Mouse (Mus musculus) urinary bladder, postnatal 10 days (tissue): ENCODE data around the gene Siglec1.

Source experiments
- DNase-seq: peaks from one replicate; pipeline ENCODE4 v3.0.0; 2022; ENCODE audit warnings: low spot score

Siglec1 gene

GRCm38 (mm10) chr2:131097087-131097486, 10.5 kb upstream of the Siglec1 start:
- DNase-seq: no peak

DNA sequence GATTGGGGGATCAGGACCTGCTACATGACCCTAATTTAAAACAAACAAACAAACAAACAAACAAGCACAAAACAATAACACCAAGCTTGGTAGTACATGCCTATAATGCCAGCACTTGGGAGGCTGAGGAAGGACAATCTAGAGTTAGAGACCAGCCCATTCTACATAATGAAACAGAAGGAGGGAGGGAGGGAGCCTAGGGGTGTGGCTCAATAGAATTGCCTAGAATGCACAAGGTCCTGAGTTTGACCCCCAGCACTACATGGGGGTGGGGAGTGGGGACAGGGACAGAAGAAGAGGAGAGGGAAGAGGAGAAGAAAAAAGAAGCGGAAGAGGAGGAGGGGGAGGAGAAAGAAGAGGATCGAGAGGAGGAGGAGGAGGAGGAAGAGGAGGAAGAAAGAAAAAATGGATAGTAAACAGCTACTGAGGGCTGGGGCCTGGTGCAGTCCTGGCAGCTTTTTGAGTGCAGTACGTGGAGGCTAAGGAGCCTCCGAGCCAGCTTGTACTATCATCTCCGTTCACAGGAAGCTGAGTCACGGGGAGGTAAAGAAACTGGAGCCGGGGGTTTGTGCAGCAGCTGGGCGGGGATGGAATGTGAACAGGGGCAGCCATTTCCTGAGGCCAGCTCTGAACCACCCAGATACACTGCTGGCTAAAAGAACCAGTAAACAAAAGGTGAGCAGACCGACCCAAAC, 9.7 kb upstream of the Siglec1 start:
- no peak for DNase-seq

DNA sequence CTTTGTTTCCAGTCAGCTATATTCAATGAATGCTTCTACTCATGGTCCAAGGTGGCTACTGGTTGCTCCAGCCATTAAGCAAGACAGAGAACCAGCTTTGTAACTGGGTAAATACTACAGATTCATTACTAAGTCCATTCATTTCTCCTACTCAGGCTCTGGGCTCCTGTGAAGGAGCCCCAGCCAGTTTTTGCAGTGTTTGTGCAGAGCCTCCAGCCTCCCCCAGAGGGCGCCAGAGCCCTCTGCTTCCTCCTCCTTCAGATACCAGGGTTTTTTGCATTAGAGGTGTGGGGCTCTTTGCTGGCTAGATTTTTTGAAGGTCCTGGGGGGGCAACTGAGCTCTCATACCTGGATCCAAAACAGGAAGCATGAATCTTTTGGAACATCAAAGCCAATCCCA, 8.3 kb upstream of the Siglec1 start:
- no peak for DNase-seq

DNA sequence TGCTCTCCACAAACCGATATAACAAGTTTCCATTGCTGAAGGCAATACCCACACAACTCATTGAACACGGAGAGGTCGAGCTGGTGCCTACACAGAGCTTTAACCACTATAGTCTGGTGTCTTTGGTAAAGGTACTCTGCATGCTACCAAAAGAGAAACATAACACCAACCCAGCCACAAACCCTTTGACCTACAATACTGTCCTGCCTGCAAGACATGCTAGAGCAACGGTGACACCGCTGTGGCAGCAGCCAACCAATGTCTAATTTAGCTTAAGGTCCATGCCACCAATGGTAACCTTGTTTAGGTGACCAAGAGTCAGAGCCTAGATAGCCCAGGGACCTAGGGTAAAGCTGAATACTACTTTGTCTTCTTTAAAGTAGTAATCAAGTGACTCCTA, 7.0 kb upstream of the Siglec1 start:
- no peak for DNase-seq

DNA sequence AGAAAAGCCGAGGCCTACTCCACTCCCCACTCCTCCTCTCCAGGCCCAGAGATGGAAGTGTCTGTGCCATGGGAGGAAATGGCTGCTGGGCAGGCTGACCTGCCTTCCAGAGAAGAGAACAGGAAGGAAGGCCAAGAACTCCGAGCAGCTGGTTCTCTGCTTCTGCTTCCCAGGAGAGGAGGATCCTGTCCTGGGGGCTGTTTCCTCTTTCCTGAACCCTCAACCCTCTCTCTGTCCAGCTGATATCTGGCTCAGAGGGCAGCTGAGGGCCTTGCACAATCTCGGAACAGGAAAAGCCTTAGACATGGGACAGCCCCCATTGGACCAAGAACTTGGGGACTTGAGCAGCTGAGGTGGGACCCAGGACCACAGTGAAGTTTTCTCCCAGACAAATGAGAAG, 4.3 kb upstream of the Siglec1 start:
- DNase-seq: no peak

DNA sequence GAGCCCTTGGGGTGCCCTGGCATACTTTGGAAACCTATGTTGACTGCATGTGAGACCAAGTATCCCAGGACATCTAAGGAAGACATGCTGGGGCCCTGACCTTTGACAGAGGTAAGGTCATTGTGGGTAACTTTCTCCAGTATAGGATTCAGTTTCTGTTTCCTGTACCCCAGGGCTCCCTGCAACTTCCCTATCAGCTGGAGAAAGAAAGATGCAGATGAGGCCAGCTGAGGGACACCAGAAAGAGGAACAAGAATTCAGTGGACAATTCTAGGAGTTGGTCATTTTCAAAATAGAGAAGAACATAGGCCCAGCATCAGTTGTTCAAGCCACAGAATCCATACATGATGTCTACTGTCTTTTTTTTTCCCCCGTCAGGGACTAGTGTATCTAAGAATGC, 3.1 kb upstream of the Siglec1 start:
- DNase-seq: no peak

DNA sequence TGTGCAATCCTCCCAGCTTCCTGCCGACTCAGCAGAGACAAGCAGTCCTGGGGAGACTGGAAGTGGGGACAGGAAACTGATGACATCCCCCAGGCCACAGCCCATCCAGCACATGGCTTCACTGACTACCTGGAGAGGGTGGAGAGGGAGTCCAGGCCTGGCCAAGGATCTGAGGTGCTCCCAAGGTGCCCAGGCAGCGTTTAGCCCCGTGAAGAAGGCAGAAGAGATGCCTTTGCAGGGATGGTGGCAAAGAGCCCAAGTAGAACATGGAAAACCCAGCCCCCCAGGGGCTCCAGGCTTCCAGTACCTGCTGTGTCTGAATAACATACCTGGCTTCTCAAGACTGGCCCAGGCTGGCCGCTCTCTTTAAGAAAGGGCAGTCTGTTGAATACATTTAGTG, 2.0 kb upstream of the Siglec1 start:
- no peak for DNase-seq

- no peak for DNase-seq
Measured at GRCm38 (mm10) chr2:131084206-131084605, 2.4 kb downstream of the Siglec1 start.

- no peak for DNase-seq
Measured at GRCm38 (mm10) chr2:131080507-131080906, 6.1 kb downstream of the Siglec1 start.

GRCm38 (mm10) chr2:131072536-131072935, 14.0 kb downstream of the Siglec1 start:
- DNase-seq: no peak

GRCm38 (mm10) chr2:131067481-131067880, 19.1 kb downstream of the Siglec1 start:
- DNase-seq: no peak

DNA sequence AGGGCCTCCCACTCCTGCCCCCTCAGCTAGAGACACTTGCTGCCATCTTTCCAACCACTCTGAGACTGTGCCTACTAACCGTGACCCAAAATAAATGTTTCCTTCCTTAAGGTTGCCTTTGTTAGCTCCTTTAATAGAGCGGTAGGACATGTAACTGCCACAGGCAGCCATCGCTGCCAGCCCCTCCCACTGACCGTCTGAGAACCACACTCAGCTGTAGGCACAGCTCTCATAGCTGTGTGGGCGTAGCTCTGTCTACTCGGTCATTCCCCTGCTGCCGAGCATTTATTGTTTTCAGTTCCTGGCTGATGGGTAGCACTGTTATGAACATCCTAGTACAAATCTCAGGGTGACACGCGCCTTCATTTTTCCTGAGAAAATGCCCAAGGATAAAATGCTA, 20.2 kb downstream of the Siglec1 start:
- DNase-seq: no peak

- no peak for DNase-seq
Measured at GRCm38 (mm10) chr2:131063404-131063864, 23.1 kb downstream of the Siglec1 start, which contains the start of gene Adam33. Gene Adam33 (minus strand): TSS chr2:131063814.

GRCm38 (mm10) chr2:131061607-131062006, 25.0 kb downstream of the Siglec1 start:
- no peak for DNase-seq

GRCm38 (mm10) chr2:131060784-131061183, 25.8 kb downstream of the Siglec1 start:
- no peak for DNase-seq

- DNase-seq: no peak
Measured at GRCm38 (mm10) chr2:131059781-131060540, 26.6 kb downstream of the Siglec1 start.

DNA sequence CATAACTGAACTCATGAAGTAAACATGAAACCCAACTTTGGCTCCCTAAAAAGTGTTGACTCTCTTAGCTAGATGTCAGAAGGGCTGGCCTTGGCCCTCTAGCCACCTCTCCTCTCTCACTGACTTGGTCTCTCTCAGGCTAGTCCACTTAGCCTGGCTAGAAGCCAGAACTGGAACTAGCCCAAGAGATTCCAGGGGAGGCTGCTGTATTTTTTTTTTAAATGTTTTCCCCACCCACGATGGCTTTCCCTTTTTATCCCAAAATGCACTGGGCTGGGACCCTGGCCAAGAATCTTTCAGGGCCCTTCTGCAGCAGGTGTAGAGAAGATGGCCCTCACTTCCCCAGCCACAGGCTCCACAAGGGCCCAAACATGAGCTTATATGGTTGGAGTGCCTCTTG, 27.2 kb downstream of the Siglec1 start:
- no peak for DNase-seq

DNA sequence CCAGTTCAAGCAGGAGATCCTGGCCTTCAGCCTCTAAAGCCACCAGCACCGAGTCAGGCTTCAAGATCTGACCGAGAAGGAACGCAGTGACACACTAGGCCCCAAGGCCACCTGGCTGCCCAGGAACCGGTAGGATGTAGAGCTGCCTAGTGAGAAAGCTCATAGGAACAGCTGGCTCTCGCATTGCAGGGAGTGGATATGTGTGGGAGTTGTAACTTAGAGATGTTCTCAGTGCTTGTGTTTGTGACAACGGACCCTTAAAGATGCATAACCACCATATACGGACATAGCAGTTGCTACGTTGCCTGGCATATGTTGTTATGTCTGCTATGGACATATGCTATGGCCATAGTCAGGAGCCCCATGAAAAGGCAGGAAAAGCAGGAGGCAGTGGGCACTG, 27.9 kb downstream of the Siglec1 start:
- no peak for DNase-seq

DNA sequence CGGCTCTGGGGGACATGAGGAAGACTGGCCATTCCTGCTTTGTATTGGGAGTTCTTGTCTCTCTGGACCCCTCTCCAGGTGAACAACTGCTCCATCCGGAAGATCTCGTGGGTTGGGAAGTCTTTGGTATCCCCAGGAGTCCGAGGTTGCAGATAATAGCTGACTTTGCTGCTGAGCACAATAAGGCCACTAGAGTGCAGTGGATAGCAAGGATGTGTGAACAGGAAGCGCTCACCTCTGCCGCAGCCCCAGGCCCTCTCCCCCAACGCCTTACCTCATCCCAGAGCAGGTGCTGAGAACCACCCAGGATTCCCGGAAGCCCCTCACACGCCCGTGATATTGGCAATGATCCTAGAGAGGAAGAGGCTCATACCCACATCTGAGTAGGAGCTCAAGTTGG, 30.4 kb downstream of the Siglec1 start:
- DNase-seq: no peak

DNA sequence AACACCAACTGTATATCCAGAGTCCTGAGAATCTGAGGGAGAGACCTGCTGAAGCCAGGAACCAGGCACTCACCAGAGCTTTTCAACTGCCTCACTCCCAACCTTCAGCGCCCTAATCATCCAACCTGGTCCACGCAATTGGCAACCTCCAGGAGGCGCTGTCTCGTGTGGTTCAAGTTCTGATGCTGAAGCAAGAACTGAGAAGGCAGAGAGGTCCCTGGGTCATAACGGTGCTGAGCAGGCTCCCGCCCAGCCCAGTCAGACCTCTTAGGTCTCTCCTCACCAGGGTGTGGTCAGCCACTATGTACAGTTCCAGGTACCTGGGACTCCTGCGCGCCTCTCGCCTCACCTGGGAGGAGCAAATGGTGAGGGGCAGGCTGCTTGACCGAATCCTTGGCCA, 30.9 kb downstream of the Siglec1 start:
- DNase-seq: no peak

GRCm38 (mm10) chr2:131054646-131055264, 31.8 kb downstream of the Siglec1 start:
- DNase-seq: no peak

- no peak for DNase-seq
Measured at GRCm38 (mm10) chr2:131053851-131054645, 32.5 kb downstream of the Siglec1 start.
